Mouse (Mus musculus): ENCODE data around the gene Ifnar1.
"Not testable (repeated sequence)": the region's sequence is repeated elsewhere in the genome, so short reads cannot be mapped to it uniquely, and the experiment has no call there.

Gene Ifnar1

DNA sequence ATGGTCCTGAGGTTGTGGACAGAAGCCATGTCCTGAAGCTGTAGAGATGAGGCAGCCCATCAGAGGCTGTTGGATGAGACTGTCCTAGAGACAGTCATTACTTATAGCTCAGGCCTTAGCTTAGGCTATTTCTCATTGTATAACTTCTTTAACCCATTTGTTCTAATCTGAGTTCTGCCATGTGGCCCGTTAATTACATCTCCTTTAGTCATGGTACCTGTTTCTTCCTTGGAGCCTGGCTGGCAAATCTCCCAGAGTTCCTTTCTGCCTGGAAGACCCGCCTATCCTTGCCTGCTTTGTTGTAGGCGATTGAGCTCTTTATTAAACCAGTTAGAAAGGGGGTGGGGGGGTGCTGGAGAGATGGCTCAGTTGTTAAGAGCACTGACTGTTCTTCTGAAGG is 11.7 kb downstream of the Ifnar1 start:
- no peak for DNase-seq (ENCODE audit: extremely low read depth, insufficient read length, low spot score)

DNA sequence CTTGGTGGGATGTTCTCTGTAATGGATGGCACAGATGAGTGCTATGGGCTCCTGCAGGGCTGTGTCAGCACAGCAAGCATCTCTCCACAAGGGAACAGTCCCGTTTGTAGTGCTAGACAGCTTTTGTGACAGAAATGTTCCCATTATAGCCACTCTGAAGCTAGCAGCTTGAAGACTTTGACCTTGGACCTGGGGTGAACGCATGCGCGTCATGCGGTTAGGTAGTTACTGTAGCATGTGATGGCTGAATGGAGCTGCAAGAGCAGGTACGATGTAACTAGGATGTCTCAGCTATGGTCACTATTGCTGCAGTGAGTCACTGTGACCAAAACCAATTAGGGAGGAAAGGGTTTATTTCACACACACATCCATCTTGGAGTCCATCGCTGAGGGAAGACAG is 13.0 kb downstream of the Ifnar1 start:
- DNase-seq (ENCODE audit: extremely low read depth, insufficient read length, low spot score): no peak

DNA sequence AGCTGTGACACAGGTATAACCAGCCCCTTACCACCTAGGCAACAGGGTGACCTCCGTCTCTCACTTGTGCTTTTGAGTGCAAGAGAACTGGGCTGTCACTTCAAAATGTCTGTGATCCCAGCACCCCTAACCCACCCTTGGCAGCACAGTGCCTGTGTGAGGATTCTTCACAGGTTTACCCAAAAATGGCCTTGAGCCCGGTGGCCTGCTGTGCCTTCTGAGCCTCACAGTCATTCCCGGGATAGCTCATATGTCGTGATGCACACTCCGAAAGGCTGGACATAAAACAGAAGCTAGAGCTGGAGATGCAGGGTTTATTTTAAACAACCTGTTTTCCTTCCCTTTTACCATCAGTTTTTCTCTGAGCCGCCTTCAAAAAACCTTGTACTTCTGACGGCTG is 19.7 kb downstream of the Ifnar1 start:
- no peak for DNase-seq (ENCODE audit: extremely low read depth, insufficient read length, low spot score)

DNA sequence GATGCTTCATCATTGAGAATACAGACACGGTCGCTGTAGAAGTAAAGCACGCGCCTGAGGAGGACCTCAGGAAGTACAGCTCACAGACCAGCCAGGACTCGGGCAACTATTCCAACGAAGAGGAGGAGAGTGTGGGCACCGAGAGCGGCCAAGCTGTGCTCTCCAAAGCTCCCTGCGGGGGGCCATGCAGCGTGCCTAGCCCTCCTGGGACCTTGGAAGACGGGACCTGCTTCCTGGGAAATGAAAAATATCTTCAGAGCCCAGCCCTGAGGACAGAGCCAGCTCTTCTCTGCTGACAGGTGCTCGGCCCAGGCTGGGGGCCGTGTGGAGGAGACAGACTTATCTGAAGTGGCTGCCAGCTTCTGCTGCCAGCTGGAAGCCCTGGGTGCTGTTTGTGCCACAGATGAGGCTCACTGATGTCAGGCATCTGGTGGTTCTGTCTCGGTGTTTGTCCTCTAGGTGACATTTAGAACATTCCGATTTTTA is 20.1 kb downstream of the Ifnar1 start:
- DNase-seq (ENCODE audit: extremely low read depth, insufficient read length, low spot score): no peak

DNA sequence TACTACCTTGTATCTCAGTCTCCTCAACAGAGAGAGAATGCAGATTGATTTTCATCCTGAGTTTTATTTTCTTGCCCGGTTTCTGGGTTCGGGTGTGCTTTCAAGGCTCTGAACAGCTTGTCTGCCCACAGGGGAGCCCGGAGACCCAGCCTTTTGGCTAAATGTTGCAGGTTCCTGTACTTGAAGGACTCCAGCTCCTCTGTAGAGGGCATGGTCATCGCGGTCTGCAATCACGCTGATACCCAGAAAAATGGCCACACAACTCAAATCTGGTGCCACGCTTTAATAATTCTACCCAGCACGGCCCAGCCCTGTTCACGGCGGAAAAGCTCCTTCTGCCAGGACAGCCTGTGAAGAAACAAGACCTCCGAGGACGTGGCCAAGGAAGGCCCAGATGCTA is 21.4 kb downstream of the Ifnar1 start:
- DNase-seq (ENCODE audit: extremely low read depth, insufficient read length, low spot score): no peak

DNA sequence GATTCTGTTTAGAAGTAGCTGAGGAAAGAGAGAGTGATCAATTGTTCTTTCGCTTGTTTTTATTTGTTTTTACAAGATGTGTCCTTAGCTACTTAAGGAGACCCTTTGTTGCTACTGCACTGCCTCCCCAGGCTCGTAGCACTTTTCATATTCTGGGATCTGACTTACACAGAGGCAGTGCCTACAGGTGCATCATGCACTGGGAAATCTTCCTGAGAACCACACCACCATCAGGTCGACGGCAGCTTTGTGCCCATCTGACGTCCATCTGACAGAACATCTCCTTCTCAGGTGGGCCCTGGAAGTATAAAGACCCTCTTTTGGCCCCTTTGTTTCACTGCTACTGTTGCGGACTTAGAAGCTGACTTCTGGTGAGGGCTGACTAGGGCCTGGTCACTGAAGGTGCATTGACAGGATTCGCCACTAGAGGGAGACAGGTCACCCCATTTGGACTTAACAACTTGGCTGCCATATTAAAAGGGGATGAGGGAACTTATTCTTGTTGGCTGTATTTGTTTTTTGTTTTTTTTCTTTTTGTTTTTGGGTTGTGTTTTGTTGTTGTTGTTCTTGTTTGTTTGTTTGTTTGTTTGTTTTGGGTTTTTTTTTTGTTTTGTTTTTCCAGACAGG is 27.2 kb downstream of the Ifnar1 start:
- peak; percentile 36 for DNase-seq (ENCODE audit: extremely low read depth, insufficient read length, low spot score)

DNA sequence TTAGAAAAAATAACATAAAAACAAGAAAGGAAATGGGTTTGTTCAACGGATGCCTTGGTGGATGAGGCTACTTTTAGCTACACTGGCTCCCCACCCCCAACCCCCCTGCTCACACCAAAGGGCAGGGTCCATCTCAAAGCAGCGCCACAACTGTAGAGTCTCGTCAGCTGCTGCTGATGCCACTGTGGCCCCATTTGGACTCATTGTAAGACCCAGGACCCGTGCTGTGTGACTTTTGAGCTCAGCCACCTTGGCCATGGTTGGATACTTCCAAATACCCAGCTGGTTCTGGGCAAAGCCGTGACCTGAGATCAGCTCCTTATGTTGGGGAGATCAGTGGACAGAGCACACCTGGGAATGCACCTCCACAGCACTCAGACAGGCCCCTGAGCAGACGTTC is 28.1 kb downstream of the Ifnar1 start:
- DNase-seq (ENCODE audit: extremely low read depth, insufficient read length, low spot score): no peak

DNA sequence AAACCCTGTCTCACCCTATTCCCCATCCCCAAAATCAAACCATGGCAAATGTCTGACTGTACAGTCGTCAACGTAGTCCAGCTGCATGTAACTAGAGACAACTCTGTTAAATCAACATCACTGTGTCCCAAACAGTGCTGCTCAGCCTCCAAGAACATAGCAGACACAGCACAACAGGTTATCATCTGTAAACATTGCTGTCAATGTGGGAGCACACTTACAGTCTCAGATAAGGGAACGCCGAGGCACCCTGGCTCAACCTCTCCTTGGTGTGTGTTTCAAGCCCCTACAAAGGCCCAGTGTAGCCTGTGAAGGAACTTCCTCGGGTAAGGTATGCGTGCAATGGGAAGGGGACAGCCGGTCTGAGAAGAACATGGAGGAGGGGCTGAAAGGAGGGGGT is 32.0 kb downstream of the Ifnar1 start:
- DNase-seq (ENCODE audit: extremely low read depth, insufficient read length, low spot score): no peak

DNA sequence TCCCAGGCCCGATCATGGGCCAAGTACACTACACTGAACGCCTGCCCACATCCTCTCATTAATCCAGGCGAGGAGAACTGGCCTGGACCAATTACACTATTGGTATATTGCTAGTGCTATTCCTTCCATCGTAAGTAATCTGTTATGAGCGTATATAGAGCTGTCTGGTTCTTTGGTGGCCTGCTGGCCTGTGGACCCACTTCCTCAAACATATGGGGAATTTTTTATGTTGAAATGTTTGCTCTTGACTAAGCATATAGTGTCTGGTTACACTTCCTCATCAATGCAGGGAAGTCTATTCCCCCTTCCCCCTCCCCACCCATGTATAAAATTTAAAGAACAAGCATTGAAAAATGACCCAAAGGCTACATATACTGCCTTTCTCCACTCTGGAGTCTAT is 37.0 kb downstream of the Ifnar1 start:
- no peak for DNase-seq (ENCODE audit: extremely low read depth, insufficient read length, low spot score)

DNA sequence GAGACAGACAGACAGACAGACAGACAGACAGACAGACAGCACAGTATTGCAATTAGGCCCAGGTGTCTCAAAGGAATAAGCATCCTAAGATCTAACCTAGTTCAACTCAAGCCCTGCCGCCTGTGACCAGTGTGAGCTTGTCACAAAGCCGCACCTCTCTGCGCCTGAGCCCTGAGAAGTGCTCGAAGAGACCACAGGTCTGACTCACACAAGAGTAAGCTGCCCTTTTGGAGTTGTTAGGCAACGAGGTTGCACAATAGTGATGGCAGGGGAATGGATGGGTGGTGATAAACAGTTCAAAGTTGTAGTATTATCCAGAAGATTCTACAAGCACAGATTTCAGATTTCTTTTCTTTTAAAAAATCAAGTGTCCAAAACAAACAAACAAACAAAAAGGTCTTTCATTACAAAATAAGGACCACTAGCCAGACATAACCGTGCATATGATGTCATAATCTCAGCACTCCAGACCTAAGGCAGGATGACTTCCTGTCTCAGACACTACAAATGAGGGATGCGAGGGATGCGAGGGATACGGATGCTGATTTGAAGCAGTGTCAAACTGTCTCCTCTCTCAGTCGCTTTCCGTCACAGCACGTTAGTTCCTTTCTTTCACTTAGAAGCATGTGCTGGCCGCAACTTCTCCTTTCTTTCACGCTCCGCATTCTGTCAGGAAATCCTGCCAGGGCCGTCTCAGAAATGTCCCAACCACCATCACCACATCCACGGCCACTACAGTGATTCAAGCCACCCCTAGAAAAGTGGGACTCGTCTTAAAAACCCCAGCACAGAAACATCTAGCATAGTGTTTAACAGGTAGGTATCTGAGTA is 37.7 kb downstream of the Ifnar1 start:
- DNase-seq (ENCODE audit: extremely low read depth, insufficient read length, low spot score): peak; percentile 57

DNA sequence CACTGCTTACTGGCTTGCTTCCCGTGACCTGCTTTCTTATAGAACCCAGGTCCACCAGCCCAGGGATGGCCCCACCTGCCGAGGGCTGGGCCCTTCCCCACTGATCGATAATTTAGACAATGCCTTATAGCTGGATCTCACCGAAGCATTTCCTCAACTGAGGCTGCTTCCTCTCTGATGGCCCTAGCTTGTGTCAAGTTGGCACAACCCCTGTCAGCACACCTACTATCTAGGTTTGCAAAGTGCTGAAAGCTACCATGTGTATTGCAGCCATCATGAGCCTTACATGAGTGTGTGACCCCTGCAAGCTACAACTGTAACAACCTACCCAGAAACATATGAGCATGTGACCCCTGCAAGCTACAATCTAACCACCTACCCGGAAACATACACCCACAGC is 39.2 kb downstream of the Ifnar1 start:
- DNase-seq (ENCODE audit: extremely low read depth, insufficient read length, low spot score): no peak

DNA sequence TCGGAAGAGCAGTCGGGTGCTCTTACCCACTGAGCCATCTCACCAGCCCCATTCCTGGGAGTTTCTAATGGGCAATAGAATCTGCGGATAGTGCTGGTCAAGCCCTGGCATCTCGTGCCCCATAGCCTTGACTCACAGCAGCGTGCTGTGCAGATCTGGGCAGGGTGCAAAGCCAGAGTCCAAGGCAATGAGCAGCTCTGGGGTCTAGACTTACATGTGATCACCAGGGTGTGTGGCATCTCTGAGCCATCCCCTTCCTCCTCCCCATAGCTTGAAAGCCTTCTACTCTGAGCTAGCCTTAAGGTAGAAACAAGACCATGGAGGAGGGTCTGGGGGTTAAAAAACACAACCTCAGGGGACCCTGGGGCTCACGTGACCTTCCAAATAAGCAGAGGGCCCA is 41.2 kb downstream of the Ifnar1 start:
- DNase-seq (ENCODE audit: extremely low read depth, insufficient read length, low spot score): no peak

DNA sequence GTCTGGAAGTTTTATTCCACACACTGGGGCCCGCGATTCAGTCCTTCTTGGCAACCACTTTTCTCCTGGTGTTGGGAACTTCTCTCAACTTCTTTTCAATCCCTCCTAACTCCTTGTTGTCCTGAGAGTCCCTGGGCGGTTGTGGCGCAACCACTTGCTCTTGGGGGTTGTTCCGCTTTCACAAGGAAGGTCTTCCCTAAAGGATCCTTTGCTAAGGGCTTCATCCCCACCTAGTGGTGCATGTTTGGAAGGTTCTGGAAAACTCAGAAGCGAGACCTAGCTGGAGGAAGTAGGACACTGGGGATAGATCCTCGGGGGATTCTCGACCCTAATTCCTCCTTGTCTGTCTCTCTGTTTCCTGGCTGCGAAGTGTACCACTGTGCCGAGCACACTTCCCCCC is 42.0 kb downstream of the Ifnar1 start:
- no peak for DNase-seq (ENCODE audit: extremely low read depth, insufficient read length, low spot score)

DNA sequence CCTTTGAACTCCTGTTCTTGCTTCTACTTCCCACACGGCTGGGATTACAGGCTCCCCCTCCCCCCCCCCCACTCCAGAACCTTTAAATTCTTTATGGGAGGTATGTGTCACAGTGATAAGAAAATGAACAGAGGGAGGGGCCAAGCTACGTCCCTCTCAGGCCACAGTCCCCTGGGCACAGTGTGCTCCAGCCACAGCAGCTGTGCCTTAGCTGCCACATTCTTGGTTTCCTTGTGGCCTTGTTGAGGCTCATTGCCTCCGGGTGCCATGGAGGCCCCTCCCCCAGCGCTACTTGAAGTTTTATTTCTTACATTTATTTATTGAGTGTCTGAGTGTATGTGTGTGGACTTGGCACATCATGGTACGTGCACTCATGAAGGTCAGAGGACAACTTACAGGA is 42.5 kb downstream of the Ifnar1 start:
- DNase-seq (ENCODE audit: extremely low read depth, insufficient read length, low spot score): peak; percentile 34

DNA sequence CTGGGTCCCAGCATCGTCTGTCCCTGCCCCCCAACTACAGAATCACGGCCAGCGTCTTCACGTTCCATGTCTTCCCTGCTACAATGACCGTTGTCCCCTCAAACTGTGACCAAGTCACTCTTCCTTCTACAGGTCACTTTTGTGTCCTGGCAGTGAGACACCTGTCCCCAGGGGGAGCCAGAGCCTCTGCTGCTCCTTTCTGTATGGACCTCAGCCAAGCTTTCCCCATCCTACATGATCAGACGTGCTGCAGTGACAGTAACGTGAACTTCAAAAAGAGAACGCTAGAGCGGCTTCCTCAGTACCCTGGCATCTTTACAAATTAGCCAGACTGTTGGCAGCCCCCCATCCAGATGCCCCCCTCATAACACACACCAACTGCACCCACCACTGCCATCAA is 43.5 kb downstream of the Ifnar1 start:
- DNase-seq (ENCODE audit: extremely low read depth, insufficient read length, low spot score): no peak

DNA sequence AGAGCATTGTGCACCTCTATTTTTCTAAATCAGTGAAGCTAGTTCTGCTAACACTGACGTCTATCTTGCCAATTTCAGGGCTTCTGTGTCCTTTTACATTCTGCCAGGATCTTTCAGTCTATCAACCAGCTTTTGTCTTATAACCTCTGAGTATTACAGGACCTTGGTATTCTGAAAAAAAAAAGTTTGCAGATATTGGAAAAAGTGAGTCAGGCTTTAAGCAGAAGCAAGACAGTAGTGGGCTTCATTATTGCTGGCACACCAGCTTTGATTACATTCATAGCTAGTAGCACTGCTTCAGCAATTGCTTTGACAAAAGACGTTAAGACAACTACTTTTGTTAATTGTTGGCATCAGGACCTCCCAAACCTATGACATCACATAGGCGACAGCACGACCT is 45.8 kb downstream of the Ifnar1 start:
- DNase-seq (ENCODE audit: extremely low read depth, insufficient read length, low spot score): not testable (repeated sequence)

DNA sequence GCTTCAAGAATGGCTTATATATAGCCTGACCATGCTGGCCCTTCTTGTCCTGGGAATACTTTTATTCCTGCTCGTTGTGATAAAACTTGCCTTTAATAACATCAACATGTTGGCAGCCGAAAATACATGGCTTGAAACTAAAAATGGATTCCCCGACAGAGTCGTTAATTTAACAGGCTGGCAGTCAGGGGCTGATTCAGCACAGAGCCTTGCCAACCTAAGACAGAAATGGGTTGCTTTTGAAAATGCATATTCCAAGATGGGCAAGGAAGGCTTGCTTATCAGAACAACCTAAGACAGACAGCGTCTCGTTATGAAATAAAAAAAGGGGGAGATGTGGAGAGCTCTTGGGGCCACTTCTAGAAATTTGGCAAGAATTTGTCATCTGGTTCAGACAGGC is 46.8 kb downstream of the Ifnar1 start:
- DNase-seq (ENCODE audit: extremely low read depth, insufficient read length, low spot score): no peak

DNA sequence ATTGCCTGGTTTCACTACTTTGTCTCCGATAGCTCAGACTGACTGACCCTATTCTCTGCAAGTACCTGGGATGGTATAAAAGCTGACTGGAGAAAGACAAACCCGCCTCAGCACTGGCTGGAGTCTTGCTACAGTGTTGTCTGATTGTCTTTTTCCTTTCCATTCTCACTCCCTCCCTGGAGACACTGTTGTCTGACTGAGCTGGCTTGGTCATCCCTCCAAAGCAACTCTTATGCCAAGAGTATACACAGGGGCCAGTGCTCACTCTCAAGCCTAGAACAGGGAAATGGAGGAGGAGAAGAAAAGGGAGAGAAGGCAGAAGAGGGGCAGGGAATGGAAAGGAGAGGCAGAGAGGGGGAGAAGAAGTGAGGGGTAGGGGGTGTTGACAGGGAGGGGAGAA is 47.4 kb downstream of the Ifnar1 start:
- no peak for DNase-seq (ENCODE audit: extremely low read depth, insufficient read length, low spot score)

DNA sequence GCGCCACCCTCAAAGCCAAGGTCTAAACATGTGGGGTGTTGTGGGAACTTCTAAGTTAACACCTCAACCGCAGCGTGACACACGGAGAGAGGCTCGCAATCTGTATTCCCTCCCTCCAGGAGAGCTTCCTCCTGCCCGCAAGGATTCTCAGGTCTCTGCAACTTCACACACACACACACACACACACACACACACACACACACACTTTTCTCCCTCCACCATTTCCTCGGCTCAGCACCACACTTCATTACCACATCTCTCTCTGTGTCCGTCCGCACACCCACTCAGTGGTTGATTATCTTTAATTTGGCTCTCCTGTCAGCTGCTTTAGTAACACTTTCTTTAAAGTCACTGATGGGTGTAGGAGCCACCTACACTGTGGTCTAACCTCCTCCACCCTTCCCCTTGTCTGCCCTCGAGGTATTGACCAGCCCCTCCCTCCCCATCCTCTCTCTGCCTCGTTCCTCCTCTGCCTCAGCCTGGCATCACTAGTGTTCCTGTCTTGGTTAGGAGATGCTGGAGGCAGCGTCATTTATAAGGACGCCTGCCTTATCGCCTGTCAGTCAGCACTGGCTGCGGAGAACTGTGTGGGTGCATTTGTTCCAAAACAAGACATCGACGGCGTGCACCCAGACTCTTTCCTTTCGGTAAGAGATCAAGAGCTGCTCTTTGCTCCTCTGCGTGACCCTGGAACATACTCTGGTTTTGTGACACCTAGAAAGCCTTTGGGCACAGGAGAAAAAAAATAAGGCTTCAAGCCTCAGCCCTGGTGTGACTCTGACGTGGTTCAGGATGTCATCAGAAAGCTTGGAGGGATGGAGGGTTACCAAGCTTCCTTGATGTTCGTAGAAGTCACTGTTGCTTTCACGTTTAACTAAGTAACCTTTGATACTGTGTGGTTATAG is 48.3 kb downstream of the Ifnar1 start:
- no peak for DNase-seq (ENCODE audit: extremely low read depth, insufficient read length, low spot score)

DNA sequence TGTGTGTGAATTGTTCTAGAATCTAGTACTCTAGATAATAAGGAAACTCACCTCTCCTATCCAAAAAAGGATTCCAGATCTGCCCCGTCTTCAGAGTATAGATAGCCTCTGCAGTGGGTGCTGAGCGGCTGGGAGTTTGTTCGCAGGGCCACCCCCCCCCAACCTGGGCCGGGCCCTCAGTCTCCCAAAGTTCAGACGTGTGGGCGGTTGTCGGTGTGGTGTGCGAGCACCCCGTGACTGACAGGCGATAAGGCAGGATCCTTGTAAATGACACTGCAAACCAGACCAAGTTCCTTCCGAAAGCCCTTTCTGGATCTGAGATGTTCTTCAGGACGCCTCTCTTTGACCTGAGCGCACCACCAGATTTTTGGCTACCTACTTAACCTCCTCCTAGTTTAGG is 49.4 kb downstream of the Ifnar1 start:
- peak; percentile 95 for DNase-seq (ENCODE audit: extremely low read depth, insufficient read length, low spot score)

DNA sequence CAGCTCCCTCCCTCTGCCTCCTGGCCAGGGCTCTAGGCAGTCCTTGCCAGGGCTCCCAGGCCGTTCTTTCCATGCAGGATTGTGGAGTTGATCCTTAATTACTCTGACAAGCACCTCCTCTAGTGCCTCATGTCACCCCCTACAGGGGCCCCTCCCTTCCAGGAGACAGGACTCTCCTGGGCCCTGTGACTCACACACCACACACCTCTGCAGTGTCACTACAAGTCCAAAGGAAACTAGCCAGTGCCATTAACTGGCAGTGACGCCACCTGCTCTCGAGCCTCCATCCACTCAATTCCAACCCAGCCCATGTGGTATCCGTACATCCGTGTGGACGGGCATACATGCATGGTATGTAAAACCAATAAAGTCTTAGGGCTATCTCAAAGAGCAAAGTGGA is 49.9 kb downstream of the Ifnar1 start:
- DNase-seq (ENCODE audit: extremely low read depth, insufficient read length, low spot score): no peak
